Mouse (Mus musculus) naive thymus-derived CD4-positive, alpha-beta T cell, adult 2 months (primary cell): ENCODE data around the gene Abcc10.

Source experiments
- DNase-seq: peaks from one replicate; pipeline ENCODE4 v3.0.0-alpha.2; 2011; ENCODE audit warnings: low read depth

The Abcc10 gene

DNA sequence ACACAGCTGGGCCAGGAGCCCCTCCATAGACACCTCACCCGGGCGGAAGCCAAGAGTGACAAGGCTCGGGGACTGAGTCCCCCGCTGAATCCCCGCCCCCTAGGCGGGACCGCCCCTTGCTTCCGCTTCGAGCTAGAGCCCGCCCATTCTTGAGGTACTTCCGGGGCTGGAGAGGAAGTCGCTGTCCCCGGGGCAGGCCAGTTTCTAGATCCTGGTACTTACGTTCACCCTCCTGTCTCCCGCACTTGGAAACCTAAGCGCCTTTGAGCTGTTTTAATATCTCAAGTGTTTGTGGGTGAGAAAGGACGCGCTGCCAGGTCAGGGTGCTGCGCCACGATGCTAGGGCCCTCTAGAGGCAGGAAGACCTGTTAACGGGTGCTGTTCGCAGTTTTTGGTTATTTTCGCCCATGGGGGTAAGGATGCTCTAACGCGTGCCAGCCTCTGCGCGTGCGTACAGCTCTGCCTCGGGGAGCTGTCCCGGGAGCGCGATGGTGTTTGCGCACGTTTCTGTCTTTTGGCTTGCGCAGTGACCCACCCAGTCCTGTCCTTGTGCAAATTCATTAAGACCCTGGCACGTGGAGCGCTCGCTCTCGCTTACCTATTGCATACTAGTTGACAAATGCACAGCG lies at the start of gene Abcc10:
Gene Abcc10, minus strand, starts transcription at position 447 of the 629 bp plus-strand sequence.
- DNase-seq, result peak; percentile 98

- peak; percentile 79 for DNase-seq
These were observed 43.6 kb upstream of the Abcc10 start for GRCm38 (mm10) chr17:46371783-46372182.

DNA sequence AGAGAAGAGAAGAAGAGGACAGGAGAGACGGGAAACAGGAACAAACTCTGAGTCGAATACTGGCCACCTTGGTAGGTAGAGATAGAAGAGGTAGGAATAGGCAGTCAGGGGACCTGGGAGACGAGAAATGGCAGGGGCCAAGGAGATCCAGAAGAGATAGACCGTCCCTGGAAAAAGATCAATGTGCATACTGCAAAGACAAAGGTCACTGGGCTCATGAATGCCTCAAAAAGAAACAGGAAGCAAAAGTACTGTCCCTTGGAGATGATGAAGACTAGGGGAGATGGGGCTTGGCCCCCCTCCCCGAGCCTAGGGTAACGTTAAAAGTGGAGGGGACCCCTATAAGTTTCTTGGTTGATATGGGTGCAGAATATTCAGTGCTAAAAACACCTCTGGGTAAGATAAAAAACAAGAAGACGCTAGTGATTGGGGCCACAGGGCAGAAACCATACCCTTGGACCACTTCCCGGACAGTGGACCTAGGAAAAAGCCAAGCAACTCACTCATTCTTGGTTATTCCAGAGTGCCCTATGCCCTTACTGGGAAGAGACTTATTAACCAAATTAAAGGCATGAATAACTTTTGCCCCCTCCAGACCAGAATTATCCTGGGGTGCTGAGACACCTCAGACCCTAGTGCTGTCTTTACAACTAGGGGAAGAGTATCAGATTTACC lies 23.0 kb upstream of the Abcc10 start:
- DNase-seq, result no peak

DNA sequence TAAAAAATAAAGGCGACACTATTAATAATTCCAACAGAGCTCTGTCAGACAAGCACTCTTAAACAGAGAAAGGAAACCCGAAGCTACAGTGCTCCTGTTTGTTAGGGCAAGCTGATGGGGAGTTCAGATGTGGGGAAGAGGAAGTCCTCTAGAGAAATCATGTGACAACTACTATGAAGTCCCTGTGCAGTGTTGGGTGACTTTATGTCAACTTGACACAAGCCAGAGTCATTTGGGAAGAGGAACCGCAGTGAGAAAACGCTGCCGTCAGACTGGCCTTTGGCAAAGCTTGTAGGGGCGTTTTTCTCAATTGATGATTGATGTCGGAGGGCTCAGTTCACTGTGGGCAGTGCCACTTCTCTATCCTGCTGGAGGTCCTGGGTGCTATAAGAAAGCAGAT lies 13.1 kb upstream of the Abcc10 start:
- no peak for DNase-seq

- peak; percentile 43 for DNase-seq
These were observed 8.3 kb upstream of the Abcc10 start for GRCm38 (mm10) chr17:46336475-46336874.

DNA sequence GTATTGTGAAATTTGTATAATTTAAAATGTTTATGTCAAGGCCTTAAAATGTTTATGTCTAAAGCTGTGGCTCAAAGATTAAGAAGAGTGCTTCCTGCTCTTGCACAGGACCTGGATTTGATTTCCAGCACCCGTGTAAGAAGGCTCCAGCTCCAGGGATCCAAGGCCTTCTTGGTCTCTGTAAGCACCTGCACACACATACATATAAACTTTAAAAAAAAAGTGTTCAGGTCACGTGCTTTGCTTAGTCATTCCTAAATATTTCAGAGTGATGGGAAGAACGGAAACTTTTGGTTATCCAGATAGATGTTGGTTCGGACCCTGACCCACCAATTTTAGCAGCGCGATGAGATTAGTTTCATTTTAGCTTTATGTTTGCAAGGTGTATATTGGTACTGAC lies 571 bp upstream of the Abcc10 start:
- DNase-seq, result no peak

GRCm38 (mm10) chr17:46327413-46327905 lies 693 bp downstream of the Abcc10 start:
- DNase-seq, result no peak

DNA sequence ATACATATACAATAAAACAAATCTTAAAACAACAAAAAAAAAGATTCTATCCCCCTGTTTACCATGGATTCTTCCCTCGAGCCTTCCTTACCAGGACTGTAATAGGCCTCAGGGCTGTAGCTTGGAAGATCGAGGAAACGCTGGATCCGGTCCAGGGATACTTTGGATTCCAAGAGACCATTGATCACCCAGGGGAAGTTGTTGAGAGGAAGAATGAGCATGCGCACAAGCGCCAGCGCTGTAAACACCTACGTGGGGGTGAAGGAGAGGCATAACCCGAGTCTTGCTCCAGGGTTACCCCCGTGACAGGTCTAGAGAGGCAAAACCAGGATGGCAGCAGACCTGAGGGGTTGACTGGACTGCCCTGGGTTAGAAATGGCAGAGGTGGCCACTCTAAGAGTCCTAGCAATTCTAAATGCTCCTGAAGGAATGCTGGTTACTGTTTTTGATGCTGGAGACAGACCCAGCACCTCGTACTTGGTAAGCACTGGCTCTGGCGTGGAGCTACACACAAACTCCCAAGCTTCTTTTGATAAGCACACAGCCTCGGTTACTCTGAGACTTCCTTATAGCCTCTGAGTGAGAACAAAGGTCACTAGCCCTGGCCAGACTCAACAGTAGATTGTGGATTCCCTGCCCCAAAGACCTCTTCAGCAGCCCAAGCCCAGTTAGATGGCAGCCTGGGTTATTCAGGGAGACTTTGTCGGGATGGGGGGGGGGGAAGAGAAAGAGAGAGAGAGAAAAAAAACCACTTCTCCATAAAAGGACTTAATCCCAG lies 5.9 kb downstream of the Abcc10 start:
- DNase-seq, result no peak

DNA sequence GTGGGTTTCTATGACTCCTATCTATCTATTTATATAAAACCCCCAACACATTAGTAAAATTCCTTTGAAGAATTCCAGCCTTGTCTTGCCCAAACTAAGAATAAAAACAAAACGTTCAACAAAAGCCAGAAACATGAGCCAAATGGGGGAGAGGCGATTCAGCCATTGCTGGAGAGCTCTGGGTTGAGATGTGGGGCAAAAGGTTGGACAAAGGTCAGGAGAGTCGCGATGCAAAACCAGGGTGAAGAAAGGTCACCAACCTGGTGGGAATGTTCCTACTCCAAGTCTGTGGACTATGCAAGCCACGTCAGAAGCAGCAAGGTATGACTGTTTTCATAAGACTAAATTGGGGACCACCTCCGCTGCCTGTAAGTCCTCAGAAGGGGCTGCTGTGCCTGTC lies 7.7 kb downstream of the Abcc10 start:
- DNase-seq, result no peak

DNA sequence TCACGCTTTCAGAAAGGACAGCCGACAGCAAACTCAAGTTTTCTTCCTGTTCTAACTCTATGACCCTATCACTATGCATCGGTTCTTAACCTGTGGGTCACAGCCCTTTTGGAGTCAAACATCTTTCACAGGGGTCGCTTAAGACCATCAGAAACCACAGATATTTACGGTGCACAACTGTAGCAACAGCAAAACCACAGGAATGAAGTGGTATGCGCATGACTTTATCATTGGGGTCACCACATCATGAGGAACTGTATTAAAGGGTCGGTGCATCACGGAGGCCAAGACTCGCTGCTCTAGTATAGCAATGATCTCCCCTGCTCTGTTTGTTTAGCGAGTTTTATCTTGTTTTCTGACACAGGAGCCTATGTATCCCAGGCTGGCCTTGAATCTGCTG lies 12.3 kb downstream of the Abcc10 start:
- no peak for DNase-seq

- no peak for DNase-seq
These were observed 14.9 kb downstream of the Abcc10 start for GRCm38 (mm10) chr17:46313135-46313715.

DNA sequence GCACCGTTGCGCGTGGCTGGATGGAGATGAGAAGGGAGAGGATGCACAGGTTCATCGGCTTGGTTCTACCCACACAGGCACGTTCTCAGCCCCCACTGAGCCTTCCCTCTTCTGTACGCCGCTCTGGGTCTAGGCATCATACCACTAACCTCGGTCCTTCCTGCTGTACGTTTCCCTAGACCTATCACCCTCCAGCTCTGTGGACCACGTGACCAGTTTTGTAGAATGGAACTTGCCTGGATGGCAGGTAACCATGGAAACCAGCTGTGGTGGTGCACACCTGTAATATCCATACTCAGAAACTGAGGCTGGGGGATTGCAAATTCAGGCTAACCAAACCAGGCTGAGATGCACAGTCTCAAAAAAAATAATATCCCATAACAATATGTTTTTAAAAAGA lies 17.6 kb downstream of the Abcc10 start:
- DNase-seq, result no peak

GRCm38 (mm10) chr17:46309835-46310234 lies 18.3 kb downstream of the Abcc10 start:
- no peak for DNase-seq

DNA sequence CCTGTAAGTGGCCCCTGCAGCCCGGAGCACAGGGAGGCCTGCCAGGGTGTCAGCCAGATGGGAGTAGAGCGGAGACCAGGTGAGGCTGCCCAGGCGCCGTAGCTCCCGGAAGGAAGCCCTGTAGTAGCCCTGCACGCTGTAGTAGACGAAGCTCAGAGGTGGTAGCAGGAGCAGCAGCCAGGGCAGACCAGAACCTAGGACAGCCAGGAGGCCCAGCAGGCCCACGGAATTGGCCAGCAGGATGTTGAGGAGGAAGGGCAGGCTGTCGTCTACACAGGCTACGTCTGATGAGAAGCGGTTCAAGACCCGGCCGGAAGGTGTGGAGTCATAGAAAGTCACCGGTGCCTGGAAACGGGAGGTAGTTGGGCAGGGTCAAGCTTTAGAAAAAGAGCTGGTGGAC lies 21.2 kb downstream of the Abcc10 start:
- DNase-seq, result no peak

DNA sequence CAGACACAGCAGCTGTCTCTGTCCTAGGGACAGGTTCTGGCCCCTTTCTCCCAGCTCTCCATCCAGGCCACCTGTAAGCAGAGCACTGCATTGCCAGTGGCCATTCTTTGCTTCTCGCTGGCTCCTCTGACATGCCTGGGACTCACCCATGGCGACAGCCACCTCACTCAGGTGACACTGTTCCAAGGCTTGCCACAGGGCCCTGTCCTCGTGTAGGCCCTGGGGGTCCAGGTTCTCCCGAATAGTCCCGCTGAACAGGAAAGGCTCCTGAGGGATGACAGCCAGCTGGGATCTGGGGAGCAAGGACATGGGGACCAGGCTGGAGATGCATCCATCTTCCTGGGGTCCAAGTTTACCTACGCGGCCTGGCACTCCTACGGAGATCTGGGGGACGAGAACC lies 24.0 kb downstream of the Abcc10 start:
- no peak for DNase-seq

GRCm38 (mm10) chr17:46301892-46302291 lies 26.3 kb downstream of the Abcc10 start:
- DNase-seq, result no peak

- DNase-seq, result peak; percentile 82
These were observed 29.8 kb downstream of the Abcc10 start for GRCm38 (mm10) chr17:46298220-46298913.

DNA sequence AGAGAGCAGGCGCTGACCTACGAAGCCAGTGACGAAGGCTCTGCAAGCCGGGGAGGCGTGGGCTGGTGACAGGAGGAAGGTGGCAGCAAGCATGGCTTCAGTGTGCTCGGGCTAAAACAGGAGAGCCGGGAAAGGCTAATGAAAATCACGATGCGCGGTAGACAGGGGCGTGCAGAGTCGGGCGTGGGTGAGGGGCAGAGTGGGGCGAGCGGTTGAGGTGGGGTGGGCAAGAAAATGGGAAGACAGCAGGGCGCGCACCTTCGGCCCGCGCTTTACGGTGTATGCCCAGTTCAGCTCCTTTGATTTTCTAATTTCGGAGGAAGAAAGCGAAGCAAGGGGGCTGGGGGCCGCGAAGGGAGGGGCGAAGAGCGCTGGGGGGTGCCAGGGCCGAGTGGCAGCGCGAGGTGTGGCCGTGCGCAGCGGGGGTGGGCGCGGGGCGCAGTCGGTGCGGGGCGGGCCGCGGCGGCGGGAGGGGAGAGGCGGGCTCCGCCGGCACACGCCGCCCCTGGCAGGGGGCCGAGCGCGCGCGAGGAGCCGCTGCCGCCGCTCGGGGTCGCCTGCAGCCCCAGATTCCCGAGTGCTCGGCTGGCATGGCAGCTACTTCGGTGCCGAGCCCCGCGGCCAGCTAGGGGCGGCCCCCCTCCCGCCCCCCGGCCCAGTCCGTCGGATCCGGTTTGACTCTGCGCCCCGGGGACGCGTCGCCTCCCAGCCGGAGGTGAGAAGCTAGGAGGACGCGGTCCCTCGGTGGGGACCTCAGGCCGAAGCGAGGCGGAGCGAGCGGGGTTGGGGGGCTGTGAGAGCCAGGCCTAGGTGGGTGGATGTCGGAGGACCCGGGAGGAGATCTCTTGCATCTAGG lies 30.6 kb downstream of the Abcc10 start, which contains the start of gene Dlk2:
Gene Dlk2, plus strand, starts transcription at position 58 of the 856 bp plus-strand sequence.
- no peak for DNase-seq

DNA sequence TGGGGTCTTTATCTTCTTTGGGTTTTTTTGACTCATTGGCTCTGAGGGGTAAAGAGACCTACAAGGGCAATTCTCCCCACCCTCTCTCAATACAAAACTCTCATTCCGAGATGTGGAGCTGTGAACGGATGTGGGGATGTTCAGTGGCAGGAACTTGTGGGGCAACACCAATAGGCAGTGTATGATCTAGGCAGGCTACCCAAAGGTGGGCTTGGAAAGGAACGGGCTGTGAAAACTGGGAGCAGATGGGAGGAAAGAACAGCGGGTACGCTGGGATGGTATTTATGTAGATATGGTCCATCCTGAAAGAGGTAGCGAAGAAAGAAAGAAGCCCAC lies 31.2 kb downstream of the Abcc10 start:
- DNase-seq, result peak; percentile 44

DNA sequence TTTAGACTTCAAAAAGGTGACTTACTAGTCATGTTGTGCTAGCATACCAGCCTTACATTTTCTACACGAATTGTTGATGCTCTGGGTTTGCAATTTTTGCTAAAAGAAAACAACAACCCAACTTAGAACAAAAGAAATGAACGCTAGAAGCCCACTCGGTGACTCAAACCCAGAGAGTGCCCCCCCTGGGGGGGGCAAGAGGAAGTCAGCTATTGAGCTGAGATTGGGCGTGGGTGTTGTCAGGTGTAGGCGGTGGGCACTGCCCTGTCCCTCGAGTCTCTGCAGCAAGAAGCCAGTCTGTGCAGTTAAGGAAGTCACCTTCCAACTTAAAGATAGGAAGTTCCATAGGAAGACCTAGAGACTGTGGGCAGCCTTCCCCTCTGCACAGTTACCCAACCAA lies 31.6 kb downstream of the Abcc10 start:
- peak; percentile 35 for DNase-seq

DNA sequence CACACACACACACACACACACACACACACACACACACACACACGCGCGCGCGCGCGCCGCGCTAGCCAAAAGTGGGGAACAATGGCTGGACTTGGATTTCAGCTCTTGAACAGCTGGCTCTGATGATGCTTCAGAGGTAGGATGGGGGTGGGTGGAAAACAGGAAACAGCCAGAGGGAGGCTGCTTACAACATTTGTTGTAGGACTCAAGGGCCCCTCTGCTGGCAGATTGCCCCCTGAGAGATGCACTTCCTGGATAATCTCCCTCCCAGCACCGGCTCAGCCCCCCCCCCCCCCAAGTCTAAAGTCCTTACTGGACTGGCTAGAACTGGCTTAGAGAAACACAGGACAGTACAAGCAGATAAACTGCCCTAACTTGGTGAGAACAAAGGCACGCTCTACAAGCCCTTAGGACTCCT lies 40.5 kb downstream of the Abcc10 start:
- DNase-seq, result no peak
